Mouse (Mus musculus) cerebellum, adult 2 months (tissue): ENCODE measurements around the gene D3Ertd751e. TPM values are rescaled to one million over a fixed set of nuclear protein-coding genes. Genes with fewer than 3 reads are reported as not detected.
A peak's percentile ranks its signal among the peaks of the same experiment; 100 is the strongest.

ENCODE experiments used
- DNase-seq, 2 experiments: peaks; one replicate each; pipeline ENCODE4 v3.0.0; 2021
- H3K27ac ChIP-seq: fragments of 200-500 bp; 2 replicates; pipeline ENCODE4 v1.5.1; 2012; ENCODE audit warnings: low read length, control low read depth, inconsistent platforms; ENCODE audit not compliant: insufficient read depth
- H3K27me3 ChIP-seq: fragments of 200-500 bp; 2 replicates; pipeline ENCODE4 v1.6.1; 2012; ENCODE audit warnings: inconsistent platforms, mild to moderate bottlenecking, low read length, moderate library complexity; ENCODE audit not compliant: control insufficient read depth, insufficient read depth
- H3K4me1 ChIP-seq: fragments of 200-500 bp; 2 replicates; pipeline ENCODE4 v1.6.1; 2011; ENCODE audit warnings: low read length; ENCODE audit not compliant: control insufficient read depth, insufficient read depth
- H3K4me3 ChIP-seq: fragments of 200-500 bp; replicated peaks from 2 replicates; pipeline ENCODE3; 2011; ENCODE audit warnings: mild to moderate bottlenecking, low read depth, low read length, control low read depth; ENCODE audit not compliant: insufficient read depth
- CTCF ChIP-seq: fragments of 200-500 bp; IDR thresholded peaks from 2 replicates; pipeline ENCODE4 v1.5.1; 2011; ENCODE audit warnings: low read depth, mild to moderate bottlenecking, control low read depth, low read length, moderate library complexity, borderline replicate concordance; ENCODE audit not compliant: insufficient read depth
- POLR2A ChIP-seq: fragments of 200-500 bp; IDR thresholded peaks from 2 replicates; pipeline ENCODE4 v1.6.1; 2011; ENCODE audit warnings: low read length, control low read depth, borderline replicate concordance; ENCODE audit not compliant: insufficient read depth
- WGBS: fragments of 180-500 bp; shearing (Covaris S2); methylation state at CpG from one replicate; pipeline ENCODE4 v1.1.7; 2018; 5-methylcytosine and 5-hydroxymethylcytosine counted together
- polyA plus RNA-seq: library from polyadenylated mRNA; depleted of rRNA; stranded (reverse); fragments of >200 nt; gene quantifications from 2 replicates; pipeline ENCODE4 v1.2.3, GENCODE M21; 2012; rRNA removed

Gene D3Ertd751e
- 11.4 and 11.9 TPM in 2 replicates for polyA plus RNA-seq

GRCm38 (mm10) chr3:41742278-41742934 lies at the start of gene D3Ertd751e, which contains the start of gene Sclt1:
D3Ertd751e (plus strand) TSS chr3:41742611.
Sclt1 (minus strand) TSS chr3:41742514.
- H3K27me3 ChIP-seq: no peaks in the 10 kb centered on the region
- peak within 1 kb of the TSS; percentile 87 for H3K4me3 ChIP-seq
- H3K4me1 ChIP-seq: peaks cover 4% of the 10 kb centered on the region; the same call in 1 of the 2 replicates
- DNase-seq: peak; percentile 98 to 99
- WGBS: 1% methylated on average over 66 of the region's 66 CpGs
- TF ChIP-seq CTCF (no peak), POLR2A (peak; percentile 73)
- peak within 1 kb of the TSS; percentile 81 for H3K27ac ChIP-seq

DNA sequence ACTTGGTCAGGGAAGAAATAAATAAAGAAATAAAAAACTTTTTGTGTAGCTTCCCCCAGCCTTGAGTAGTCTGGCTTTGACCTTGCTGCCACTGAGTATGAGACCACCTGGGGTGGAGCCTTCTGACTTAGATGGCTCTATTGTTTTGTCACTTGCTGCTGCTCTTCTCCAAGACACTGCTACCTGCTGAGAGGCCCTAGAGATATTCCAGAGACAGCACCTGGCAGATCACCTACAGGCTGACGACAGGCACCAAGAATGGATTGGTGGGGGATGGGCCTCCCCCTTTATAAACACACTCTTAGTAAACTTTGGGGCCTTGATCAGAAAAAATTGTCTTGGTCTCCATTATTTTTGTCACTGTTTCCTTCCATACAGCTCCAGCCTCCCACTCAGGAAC lies 46.7 kb upstream of the D3Ertd751e start:
- no peak for DNase-seq
- no peak for TF ChIP-seq POLR2A
- TF ChIP-seq CTCF: no peak
- Histone ChIP-seq H3K27me3 (no peaks in the 10 kb centered on the region), H3K4me1 (no peaks in the 10 kb centered on the region), H3K4me3 (no peak overlapping the region), H3K27ac (no peak overlapping the region)
- 67% methylated on average over 1 of the region's 1 CpGs for WGBS

DNA sequence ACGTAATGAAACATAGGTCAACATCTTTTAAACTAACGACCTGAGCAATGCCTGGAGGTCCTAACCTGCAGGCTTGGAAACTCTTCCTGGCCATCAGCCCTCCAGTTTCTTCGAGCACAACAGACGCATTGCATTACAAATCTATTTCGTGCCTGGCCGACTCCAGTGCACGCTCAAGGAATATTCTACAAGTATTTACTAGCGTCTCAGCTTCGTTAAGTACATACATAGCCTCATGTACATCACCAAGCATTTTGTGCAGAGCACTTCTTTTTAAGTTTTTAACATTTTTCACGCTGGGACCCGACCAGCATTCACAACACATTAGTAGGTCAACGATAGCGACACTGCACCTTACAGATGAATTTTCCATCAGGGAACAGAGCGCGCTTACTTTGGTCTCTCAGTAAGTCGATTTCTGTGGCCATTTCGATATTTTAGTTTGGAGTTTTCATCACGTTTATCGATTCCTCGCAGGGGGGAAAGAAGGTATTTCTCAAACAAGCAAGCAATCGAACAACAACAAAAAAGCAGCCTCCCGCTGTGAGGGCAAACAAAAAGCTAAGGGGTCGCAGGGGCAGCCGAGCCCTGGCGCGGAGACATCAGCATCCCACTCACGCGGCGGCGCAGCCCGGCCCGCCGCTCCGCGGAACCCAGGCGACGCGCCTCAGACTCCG lies 672 bp upstream of the D3Ertd751e start:
- under 1% methylated on average over 39 of the region's 39 CpGs for WGBS
- H3K27me3 ChIP-seq: no peaks in the 10 kb centered on the region
- TF ChIP-seq CTCF (no peak), POLR2A (no peak)
- peak in 1 of 2 experiments; percentile 34 for DNase-seq
- peaks cover 4% of the 10 kb centered on the region; the same call in 1 of the 2 replicates for H3K4me1 ChIP-seq
- H3K4me3 ChIP-seq: peak overlapping the region; percentile 87
- peak overlapping the region; percentile 75 for H3K27ac ChIP-seq

DNA sequence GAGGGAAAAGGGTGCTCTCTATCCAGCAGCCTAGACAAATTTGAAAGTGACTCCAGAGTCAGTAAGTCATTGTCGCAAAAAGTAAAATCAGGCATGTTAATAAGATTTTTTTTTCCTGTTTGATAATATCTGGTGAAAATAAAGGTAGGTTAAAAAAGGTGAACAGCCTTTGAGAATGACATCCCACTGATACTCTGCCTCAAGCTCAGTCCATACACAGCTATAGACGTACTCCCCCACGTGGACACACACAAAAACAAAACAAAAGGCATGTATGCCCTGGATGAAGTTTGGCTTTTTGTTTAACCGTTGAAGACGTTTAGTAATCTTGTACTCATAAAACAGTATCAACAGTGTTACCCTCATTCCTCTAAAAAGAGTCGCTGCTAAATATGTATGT lies 1.0 kb downstream of the D3Ertd751e start:
- DNase-seq: peak; percentile 15 to 49
- no peak overlapping the region for H3K4me3 ChIP-seq
- WGBS: 16% methylated on average over 6 of the region's 6 CpGs

DNA sequence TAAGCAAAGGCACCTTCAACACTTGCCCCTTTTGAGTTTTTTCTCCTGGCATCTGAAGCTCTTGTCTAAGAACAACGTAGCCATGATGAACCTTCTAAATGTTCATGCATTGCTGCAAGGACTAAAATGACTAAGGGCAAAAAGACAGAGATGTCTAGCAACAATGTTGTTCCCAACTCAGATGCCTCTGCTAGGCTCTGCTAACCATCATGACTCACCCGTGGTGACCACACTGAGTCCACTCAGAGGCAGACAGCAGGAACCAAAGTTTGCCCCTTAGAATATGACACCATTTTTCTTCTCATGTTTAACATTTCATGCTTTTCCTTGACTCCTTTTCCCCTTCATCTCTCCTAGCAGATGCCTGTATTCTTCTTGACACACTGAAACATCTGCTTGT lies 12.1 kb downstream of the D3Ertd751e start:
- Histone ChIP-seq H3K4me3 (no peak overlapping the region), H3K4me1 (no peaks in the 10 kb centered on the region), H3K27ac (no peak overlapping the region), H3K27me3 (no peaks in the 10 kb centered on the region)
- no peak for DNase-seq
- WGBS: 80% methylated on average over 2 of the region's 2 CpGs
- no peak for TF ChIP-seq POLR2A
- TF ChIP-seq CTCF: no peak

More for the DNA sequence above, 1.0 kb downstream of the D3Ertd751e start:
- H3K27me3 ChIP-seq: no peaks in the 10 kb centered on the region
- TF ChIP-seq CTCF: no peak
- TF ChIP-seq POLR2A: no peak
- H3K27ac ChIP-seq: no peak overlapping the region
- peaks cover 4% of the 10 kb centered on the region; the same call in 1 of the 2 replicates for H3K4me1 ChIP-seq

DNA sequence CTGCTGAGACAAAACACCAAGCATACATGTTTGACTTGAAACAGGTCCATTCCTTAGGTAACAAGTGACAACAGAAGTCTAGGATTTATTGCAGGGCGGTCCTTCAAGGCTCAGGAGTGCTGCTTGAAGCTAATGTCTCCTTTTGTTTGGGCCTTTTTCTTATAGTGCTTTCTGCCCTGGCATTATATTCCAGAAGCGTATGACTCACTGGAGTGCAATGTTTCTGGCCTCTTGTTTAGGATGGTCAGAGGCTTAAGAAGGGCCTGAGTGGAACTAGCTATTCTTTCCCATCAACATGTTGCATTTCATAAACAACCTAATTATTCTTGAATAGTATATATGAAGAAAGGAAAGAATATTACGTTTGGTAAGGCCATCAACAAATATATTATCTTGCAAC lies 19.7 kb downstream of the D3Ertd751e start:
- DNase-seq: no peak
- Histone ChIP-seq H3K27me3 (no peaks in the 10 kb centered on the region), H3K4me1 (no peaks in the 10 kb centered on the region), H3K27ac (no peak overlapping the region), H3K4me3 (no peak overlapping the region)
- no peak for TF ChIP-seq POLR2A
- TF ChIP-seq CTCF: no peak
- 89% methylated on average over 3 of the region's 3 CpGs for WGBS

- TF ChIP-seq POLR2A: no peak
- TF ChIP-seq CTCF: no peak
- Histone ChIP-seq H3K27ac (no peak overlapping the region), H3K4me3 (no peak overlapping the region), H3K27me3 (no peaks in the 10 kb centered on the region), H3K4me1 (no peaks in the 10 kb centered on the region)
- no peak for DNase-seq
Measured at GRCm38 (mm10) chr3:41812447-41812846, 70.0 kb downstream of the D3Ertd751e start.

Other genes with a start within 250 kb of the D3Ertd751e start
- 30.1 and 31.8 TPM in 2 replicates for gene Jade1, start 186.9 kb upstream of the D3Ertd751e start, polyA plus RNA-seq
- 12.9 TPM in 2 replicates for gene Sclt1, start 97 bp upstream of the D3Ertd751e start, polyA plus RNA-seq